Mouse (Mus musculus): Measurements from ENCODE around the gene Cdkal1. TPM values are rescaled to one million over a fixed set of nuclear protein-coding genes. Genes with fewer than 3 reads are reported as not detected.
A peak's percentile ranks its signal among the peaks of the same experiment; 100 is the strongest.

Gene Cdkal1
- polyA plus RNA-seq, 1 experiment from 2014 or later, result 25.9 TPM

- WGBS, result 88% methylated on average over 5 of the region's 5 CpGs
- DNase-seq (ENCODE audit: low spot score), result no peak
- Histone ChIP-seq H3K4me1 (peaks cover 5% of the 10 kb centered on the region), H3K4me3 (no peak overlapping the region), H3K27ac (no peak overlapping the region), H3K9me3 (no peaks in the 10 kb centered on the region), H3K36me3 (no peaks in the 10 kb centered on the region), H3K27me3 (ENCODE audit: insufficient read depth, poor library complexity, severe bottlenecking) (no peaks in the 10 kb centered on the region)
These were observed 630.7 kb downstream of the Cdkal1 start for GRCm38 (mm10) chr13:29224815-29225214.

GRCm38 (mm10) chr13:29222261-29222838 lies 633.1 kb downstream of the Cdkal1 start:
- Histone ChIP-seq H3K4me1 (peaks cover 5% of the 10 kb centered on the region), H3K9me3 (no peaks in the 10 kb centered on the region), H3K36me3 (no peaks in the 10 kb centered on the region), H3K4me3 (no peak overlapping the region), H3K27me3 (ENCODE audit: insufficient read depth, poor library complexity, severe bottlenecking) (no peaks in the 10 kb centered on the region), H3K27ac (peak overlapping the region; percentile 84)
- DNase-seq (ENCODE audit: low spot score), result no peak
- 24% methylated on average over 10 of the region's 10 CpGs for WGBS

- 84% methylated on average over 5 of the region's 5 CpGs for WGBS
- H3K4me3 ChIP-seq, result no peak overlapping the region
These were observed 633.8 kb downstream of the Cdkal1 start for GRCm38 (mm10) chr13:29221646-29222045.

GRCm38 (mm10) chr13:29218594-29219230 lies 636.8 kb downstream of the Cdkal1 start:
- DNase-seq (ENCODE audit: low spot score), result no peak
- Histone ChIP-seq H3K4me1 (peaks cover 5% of the 10 kb centered on the region), H3K4me3 (no peak overlapping the region), H3K36me3 (no peaks in the 10 kb centered on the region), H3K27ac (no peak overlapping the region), H3K27me3 (ENCODE audit: insufficient read depth, poor library complexity, severe bottlenecking) (no peaks in the 10 kb centered on the region), H3K9me3 (no peaks in the 10 kb centered on the region)

More at GRCm38 (mm10) chr13:29221646-29222045, 633.8 kb downstream of the Cdkal1 start:
- Histone ChIP-seq H3K27me3 (ENCODE audit: insufficient read depth, poor library complexity, severe bottlenecking) (no peaks in the 10 kb centered on the region), H3K9me3 (no peaks in the 10 kb centered on the region), H3K4me1 (peaks cover 5% of the 10 kb centered on the region), H3K27ac (no peak overlapping the region), H3K36me3 (no peaks in the 10 kb centered on the region)
- DNase-seq (ENCODE audit: low spot score), result no peak

GRCm38 (mm10) chr13:29210159-29211021 lies 645.1 kb downstream of the Cdkal1 start:
- no peaks in the 10 kb centered on the region for H3K9me3 ChIP-seq
- peak overlapping the region; percentile 89 for H3K27ac ChIP-seq
- H3K4me1 ChIP-seq, result peaks cover 12% of the 10 kb centered on the region; the same call in 1 of the 2 replicates
- 2% methylated on average over 27 of the region's 27 CpGs for WGBS
- DNase-seq (ENCODE audit: low spot score), result no peak
- peak overlapping the region; percentile 55 for H3K4me3 ChIP-seq
- no peaks in the 10 kb centered on the region for H3K27me3 ChIP-seq (ENCODE audit: insufficient read depth, poor library complexity, severe bottlenecking)
- no peaks in the 10 kb centered on the region for H3K36me3 ChIP-seq

GRCm38 (mm10) chr13:29208749-29209148 lies 646.7 kb downstream of the Cdkal1 start:
- Histone ChIP-seq H3K36me3 (no peaks in the 10 kb centered on the region), H3K4me3 (no peak overlapping the region), H3K9me3 (no peaks in the 10 kb centered on the region), H3K27me3 (ENCODE audit: insufficient read depth, poor library complexity, severe bottlenecking) (no peaks in the 10 kb centered on the region), H3K4me1 (peaks cover 12% of the 10 kb centered on the region; the same call in 1 of the 2 replicates), H3K27ac (no peak overlapping the region)
- WGBS, result 97% methylated on average over 6 of the region's 6 CpGs
- no peak for DNase-seq (ENCODE audit: low spot score)

- DNase-seq (ENCODE audit: low spot score), result peak; percentile 38
- H3K27ac ChIP-seq, result no peak overlapping the region
- 88% methylated on average over 5 of the region's 5 CpGs for WGBS
These were observed 651.6 kb downstream of the Cdkal1 start for GRCm38 (mm10) chr13:29203856-29204255.

GRCm38 (mm10) chr13:29203426-29203825 lies 652.0 kb downstream of the Cdkal1 start:
- 82% methylated on average over 5 of the region's 5 CpGs for WGBS

More at GRCm38 (mm10) chr13:29203856-29204255, 651.6 kb downstream of the Cdkal1 start:
- Histone ChIP-seq H3K4me3 (no peak overlapping the region), H3K4me1 (peaks cover 18% of the 10 kb centered on the region), H3K9me3 (no peaks in the 10 kb centered on the region), H3K36me3 (no peaks in the 10 kb centered on the region), H3K27me3 (ENCODE audit: insufficient read depth, poor library complexity, severe bottlenecking) (no peaks in the 10 kb centered on the region)

GRCm38 (mm10) chr13:29202562-29202961 lies 652.9 kb downstream of the Cdkal1 start:
- peak; percentile 71 for DNase-seq (ENCODE audit: low spot score)
- Histone ChIP-seq H3K27ac (no peak overlapping the region; the same call in 1 of the 2 replicates), H3K9me3 (no peaks in the 10 kb centered on the region), H3K36me3 (no peaks in the 10 kb centered on the region), H3K27me3 (ENCODE audit: insufficient read depth, poor library complexity, severe bottlenecking) (no peaks in the 10 kb centered on the region), H3K4me3 (no peak overlapping the region), H3K4me1 (peaks cover 18% of the 10 kb centered on the region)
- 47% methylated on average over 2 of the region's 2 CpGs for WGBS

More at GRCm38 (mm10) chr13:29203426-29203825, 652.0 kb downstream of the Cdkal1 start:
- no peaks in the 10 kb centered on the region for H3K9me3 ChIP-seq
- peak; percentile 38 for DNase-seq (ENCODE audit: low spot score)
- H3K36me3 ChIP-seq, result no peaks in the 10 kb centered on the region
- no peaks in the 10 kb centered on the region for H3K27me3 ChIP-seq (ENCODE audit: insufficient read depth, poor library complexity, severe bottlenecking)
- no peak overlapping the region for H3K4me3 ChIP-seq
- no peak overlapping the region; the same call in 1 of the 2 replicates for H3K27ac ChIP-seq
- peaks cover 18% of the 10 kb centered on the region for H3K4me1 ChIP-seq

GRCm38 (mm10) chr13:29199679-29200078 lies 655.8 kb downstream of the Cdkal1 start:
- Histone ChIP-seq H3K4me3 (no peak overlapping the region), H3K9me3 (no peaks in the 10 kb centered on the region), H3K27ac (peak overlapping the region; percentile 88), H3K27me3 (ENCODE audit: insufficient read depth, poor library complexity, severe bottlenecking) (no peaks in the 10 kb centered on the region), H3K36me3 (no peaks in the 10 kb centered on the region), H3K4me1 (peaks cover 26% of the 10 kb centered on the region)
- WGBS, result 16% methylated on average over 6 of the region's 6 CpGs
- peak; percentile 80 for DNase-seq (ENCODE audit: low spot score)

GRCm38 (mm10) chr13:29196798-29197498 lies 658.5 kb downstream of the Cdkal1 start:
- H3K27me3 ChIP-seq (ENCODE audit: insufficient read depth, poor library complexity, severe bottlenecking), result no peaks in the 10 kb centered on the region
- 48% methylated on average over 9 of the region's 9 CpGs for WGBS
- DNase-seq (ENCODE audit: low spot score), result no peak

GRCm38 (mm10) chr13:29195722-29196121 lies 659.8 kb downstream of the Cdkal1 start:
- Histone ChIP-seq H3K4me1 (peaks cover 34% of the 10 kb centered on the region), H3K4me3 (no peak overlapping the region), H3K36me3 (no peaks in the 10 kb centered on the region), H3K27ac (no peak overlapping the region), H3K27me3 (ENCODE audit: insufficient read depth, poor library complexity, severe bottlenecking) (no peaks in the 10 kb centered on the region), H3K9me3 (no peaks in the 10 kb centered on the region)
- WGBS, result 56% methylated on average over 4 of the region's 4 CpGs
- DNase-seq (ENCODE audit: low spot score), result no peak

More at GRCm38 (mm10) chr13:29196798-29197498, 658.5 kb downstream of the Cdkal1 start:
- Histone ChIP-seq H3K36me3 (no peaks in the 10 kb centered on the region), H3K4me1 (peaks cover 24% of the 10 kb centered on the region), H3K9me3 (no peaks in the 10 kb centered on the region), H3K27ac (peak overlapping the region; percentile 77), H3K4me3 (no peak overlapping the region)
